Mouse (Mus musculus): Measurements from ENCODE around the gene Olfr229. TPM values are rescaled to one million over a fixed set of nuclear protein-coding genes. Genes with fewer than 3 reads are reported as not detected.
"Not testable (repeated sequence)": the region's sequence is repeated elsewhere in the genome, so short reads cannot be mapped to it uniquely, and the experiment has no call there.

The Olfr229 gene
- polyA plus RNA-seq, 1 experiment from 2014 or later, result not detected

- no peak within 1 kb of the TSS for H3K9ac ChIP-seq (ENCODE audit: low read depth, low read length)
- no peak within 1 kb of the TSS for H3K4me2 ChIP-seq (ENCODE audit: low read depth, low read length)
- no peaks in the 10 kb centered on the region for H3K4me1 ChIP-seq (ENCODE audit: control insufficient read depth, low read depth, low read length)
- no peak within 1 kb of the TSS for H3K4me3 ChIP-seq (ENCODE audit: low read depth, low read length)
- no peaks in the 10 kb centered on the region for H3K36me3 ChIP-seq (ENCODE audit: control insufficient read depth, insufficient read depth)
- H3K27me3 ChIP-seq (ENCODE audit: control insufficient read depth, insufficient read depth, low read depth, low read length), result no peaks in the 10 kb centered on the region
- WGBS (ENCODE audit: insufficient replicate concordance), result 44% methylated on average over 1 of the region's 1 CpGs
- no peaks in the 10 kb centered on the region for H3K9me3 ChIP-seq (replicated peaks; ENCODE audit: control insufficient read depth, low read length)
- no peak for ATAC-seq (ENCODE audit: low read depth)
- H3K27ac ChIP-seq (ENCODE audit: low read length), result no peak within 1 kb of the TSS
These were observed 44.8 kb downstream of the Olfr229 start, which contains the start of gene Olfr975 for GRCm38 (mm10) chr9:39951946-39952345. Gene Olfr975, minus strand, starts transcription at chr9:39952046.

DNA sequence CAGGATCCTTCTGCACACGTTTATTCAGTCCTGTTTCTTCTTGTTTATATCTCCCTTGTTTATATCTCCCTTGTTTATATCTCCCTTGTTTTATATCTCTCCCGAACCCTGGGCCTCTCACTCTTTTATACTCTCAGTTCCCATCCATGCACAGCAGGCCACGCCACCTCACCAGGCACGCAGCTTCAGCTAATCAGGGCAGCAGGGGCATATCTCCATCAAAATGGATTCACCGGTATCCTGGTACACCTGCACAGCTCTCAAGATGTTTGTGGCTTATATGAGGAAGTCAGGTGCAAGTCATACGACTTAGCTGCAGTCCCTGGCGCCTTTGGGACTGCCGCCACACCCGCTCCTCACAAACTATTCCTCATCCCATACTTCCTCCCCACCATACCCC is 53.9 kb downstream of the Olfr229 start, which contains the start of gene Olfr976:
TSS of gene Olfr976 (minus strand) at position 101 of the 400 bp plus-strand sequence.
- H3K27me3 ChIP-seq (ENCODE audit: control insufficient read depth, insufficient read depth, low read depth, low read length); H3K9me3 ChIP-seq (replicated peaks; ENCODE audit: control insufficient read depth, low read length); H3K4me1 ChIP-seq (ENCODE audit: control insufficient read depth, low read depth, low read length); H3K9ac ChIP-seq (ENCODE audit: low read depth, low read length); H3K4me3 ChIP-seq (ENCODE audit: low read depth, low read length); H3K27ac ChIP-seq (ENCODE audit: low read length); H3K36me3 ChIP-seq (ENCODE audit: control insufficient read depth, insufficient read depth); H3K4me2 ChIP-seq (ENCODE audit: low read depth, low read length); ATAC-seq (ENCODE audit: low read depth): not testable (repeated sequence)
- WGBS (ENCODE audit: insufficient replicate concordance), result 51% methylated on average over 7 of the region's 9 CpGs

Other genes starting within 250 kb of the Olfr229 start
- not detected in 2 replicates for gene Olfr963, start 240.1 kb upstream of the Olfr229 start, polyA plus RNA-seq (2015; fragmentation: Nextera tagmentation; extraction: Ambion mirVana)
- not detected in 2 replicates for gene Olfr149, start 200.2 kb upstream of the Olfr229 start, polyA plus RNA-seq (2015; fragmentation: Nextera tagmentation; extraction: Ambion mirVana)
- not detected in 2 replicates for gene Olfr965, start 196.0 kb upstream of the Olfr229 start, polyA plus RNA-seq (2015; fragmentation: Nextera tagmentation; extraction: Ambion mirVana)
- not detected in 2 replicates for gene Olfr150, start 176.4 kb upstream of the Olfr229 start, polyA plus RNA-seq (2015; fragmentation: Nextera tagmentation; extraction: Ambion mirVana)
- gene Olfr967, start 161.1 kb upstream of the Olfr229 start, polyA plus RNA-seq (2015; fragmentation: Nextera tagmentation; extraction: Ambion mirVana), result not detected in 2 replicates
- gene Olfr968, start 124.1 kb upstream of the Olfr229 start, polyA plus RNA-seq (2015; fragmentation: Nextera tagmentation; extraction: Ambion mirVana), result not detected in 2 replicates
- not detected in 2 replicates for gene Olfr969, start 116.4 kb upstream of the Olfr229 start, polyA plus RNA-seq (2015; fragmentation: Nextera tagmentation; extraction: Ambion mirVana)
- not detected in 2 replicates for gene Olfr970, start 98.5 kb upstream of the Olfr229 start, polyA plus RNA-seq (2015; fragmentation: Nextera tagmentation; extraction: Ambion mirVana)
- gene Olfr971, start 70.5 kb upstream of the Olfr229 start, polyA plus RNA-seq (2015; fragmentation: Nextera tagmentation; extraction: Ambion mirVana), result not detected in 2 replicates
- not detected in 2 replicates for gene Olfr972, start 40.9 kb upstream of the Olfr229 start, polyA plus RNA-seq (2015; fragmentation: Nextera tagmentation; extraction: Ambion mirVana)
- gene Olfr974, start 30.2 kb downstream of the Olfr229 start, polyA plus RNA-seq (2015; fragmentation: Nextera tagmentation; extraction: Ambion mirVana), result not detected in 2 replicates
- not detected in 2 replicates for gene Olfr975, start 44.7 kb downstream of the Olfr229 start, polyA plus RNA-seq (2015; fragmentation: Nextera tagmentation; extraction: Ambion mirVana)
- not detected in 2 replicates for gene Olfr976, start 53.8 kb downstream of the Olfr229 start, polyA plus RNA-seq (2015; fragmentation: Nextera tagmentation; extraction: Ambion mirVana)
- not detected in 2 replicates for gene Olfr978, start 84.8 kb downstream of the Olfr229 start, polyA plus RNA-seq (2015; fragmentation: Nextera tagmentation; extraction: Ambion mirVana)
- gene Olfr979, start 96.1 kb downstream of the Olfr229 start, polyA plus RNA-seq (2015; fragmentation: Nextera tagmentation; extraction: Ambion mirVana), result not detected in 2 replicates
- gene Olfr980, start 102.2 kb downstream of the Olfr229 start, polyA plus RNA-seq (2015; fragmentation: Nextera tagmentation; extraction: Ambion mirVana), result not detected in 2 replicates
- gene Olfr981, start 114.1 kb downstream of the Olfr229 start, polyA plus RNA-seq (2015; fragmentation: Nextera tagmentation; extraction: Ambion mirVana), result not detected in 2 replicates
- not detected in 2 replicates for gene Olfr982, start 166.5 kb downstream of the Olfr229 start, polyA plus RNA-seq (2015; fragmentation: Nextera tagmentation; extraction: Ambion mirVana)
- not detected in 2 replicates for gene Olfr983, start 186.3 kb downstream of the Olfr229 start, polyA plus RNA-seq (2015; fragmentation: Nextera tagmentation; extraction: Ambion mirVana)
- not detected in 2 replicates for gene Olfr984, start 206.9 kb downstream of the Olfr229 start, polyA plus RNA-seq (2015; fragmentation: Nextera tagmentation; extraction: Ambion mirVana)
- gene Olfr985, start 222.8 kb downstream of the Olfr229 start, polyA plus RNA-seq (2015; fragmentation: Nextera tagmentation; extraction: Ambion mirVana), result not detected in 2 replicates
- not detected in 2 replicates for gene Tmem225, start 240.8 kb downstream of the Olfr229 start, polyA plus RNA-seq (2015; fragmentation: Nextera tagmentation; extraction: Ambion mirVana)

All from liver, embryonic 16.5 days (tissue).